Mouse (Mus musculus): ENCODE data around the gene Bcl9.

DNA sequence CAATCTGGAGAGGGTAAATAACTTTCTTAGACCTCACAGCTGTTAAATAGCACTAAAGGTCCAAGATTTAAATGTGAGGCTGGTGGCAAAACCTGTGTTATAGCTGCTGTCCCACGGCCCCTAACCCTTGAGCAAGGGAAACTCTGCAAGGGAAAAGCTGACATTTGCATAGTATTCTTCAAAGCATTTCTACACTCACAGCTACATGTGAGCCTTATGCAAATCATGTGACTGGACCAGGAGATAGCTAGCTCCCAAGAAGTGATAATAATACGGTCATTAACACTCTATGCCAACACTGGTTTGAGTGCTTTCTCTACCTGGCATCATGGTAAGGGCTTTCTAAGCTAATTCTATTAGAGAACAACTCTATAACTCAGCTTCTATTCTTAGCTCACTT lies 60.3 kb downstream of the Bcl9 start:
- TF ChIP-seq CTCF (IDR thresholded peaks at IDR 0.05; ENCODE audit: low read depth) (no peak), EP300 (optimal IDR thresholded peaks at IDR 0.05) (no peak)
